Mouse (Mus musculus): ENCODE measurements around the gene Traf4. TPM values are rescaled to one million over a fixed set of nuclear protein-coding genes. Genes with fewer than 3 reads are reported as not detected.

Gene Traf4
- polyA plus RNA-seq, 1 experiment = not detected

- no peak overlapping the region for H3K4me3 ChIP-seq (ENCODE audit: insufficient read depth, low read depth, low read length)
- WGBS = 43% methylated on average over 10 of the region's 10 CpGs
- TF ChIP-seq POLR2A (IDR thresholded peaks at IDR 0.05; ENCODE audit: insufficient read depth, low read depth, low read length) = no peak
- TF ChIP-seq CTCF (IDR thresholded peaks at IDR 0.05; ENCODE audit: insufficient read depth, low read depth, low read length) = no peak
- no peak overlapping the region for H3K27ac ChIP-seq (ENCODE audit: insufficient read depth, low read depth, low read length)
- peaks cover 2% of the 10 kb centered on the region; the same call in 1 of the 2 replicates for H3K4me1 ChIP-seq (ENCODE audit: control insufficient read depth, insufficient read depth, low read length)
Measured at GRCm38 (mm10) chr11:78183884-78184514, 18.6 kb upstream of the Traf4 start.

DNA sequence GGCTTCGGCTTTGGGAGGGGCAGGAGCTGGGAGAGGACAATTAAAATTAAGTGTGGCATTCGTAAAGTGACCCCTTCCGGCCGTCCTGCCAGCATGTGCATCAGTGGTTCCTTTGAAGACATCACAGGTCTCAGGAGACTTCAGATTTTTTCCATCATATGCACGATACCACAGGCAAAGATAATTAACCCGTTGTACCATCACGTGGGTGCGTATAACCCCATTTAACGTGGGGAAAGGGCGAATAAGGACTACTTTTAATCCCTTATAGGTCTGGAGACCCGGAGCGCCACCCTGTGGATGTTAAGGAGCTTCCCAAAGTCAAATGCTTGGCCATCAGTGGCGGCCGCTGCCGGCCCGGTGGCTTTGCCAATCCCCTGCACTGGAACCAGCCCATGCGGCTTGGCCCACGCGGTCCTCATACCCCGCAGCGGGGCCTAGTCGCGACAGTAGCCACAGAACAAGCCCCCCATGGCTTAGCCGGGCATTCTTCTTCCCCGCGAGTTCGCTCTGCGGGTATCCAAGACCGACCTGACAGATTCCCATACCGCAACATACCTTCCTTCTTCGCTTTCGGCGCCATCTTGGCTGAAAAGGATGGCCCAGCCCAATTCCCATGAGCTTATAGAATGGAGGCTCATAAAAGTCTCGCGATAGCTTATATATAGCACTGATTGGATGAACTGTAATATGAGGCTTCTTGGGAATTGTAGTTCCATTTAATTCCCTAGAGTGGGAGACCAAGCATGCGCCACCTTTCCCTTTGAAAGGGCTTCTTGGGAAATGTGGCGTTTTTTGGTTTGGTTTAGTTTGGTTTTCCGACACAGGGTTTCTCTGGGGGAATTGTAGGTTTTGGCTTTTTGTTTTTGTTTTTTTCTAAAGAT is 17.8 kb upstream of the Traf4 start, which contains the start of gene Rpl23a:
Gene Rpl23a, minus strand, starts transcription at position 624 of the 884 bp plus-strand sequence.
- peak; percentile 92 for TF ChIP-seq POLR2A (IDR thresholded peaks at IDR 0.05; ENCODE audit: insufficient read depth, low read depth, low read length)
- TF ChIP-seq CTCF (IDR thresholded peaks at IDR 0.05; ENCODE audit: insufficient read depth, low read depth, low read length) = no peak
- WGBS = under 1% methylated on average over 38 of the region's 38 CpGs

DNA sequence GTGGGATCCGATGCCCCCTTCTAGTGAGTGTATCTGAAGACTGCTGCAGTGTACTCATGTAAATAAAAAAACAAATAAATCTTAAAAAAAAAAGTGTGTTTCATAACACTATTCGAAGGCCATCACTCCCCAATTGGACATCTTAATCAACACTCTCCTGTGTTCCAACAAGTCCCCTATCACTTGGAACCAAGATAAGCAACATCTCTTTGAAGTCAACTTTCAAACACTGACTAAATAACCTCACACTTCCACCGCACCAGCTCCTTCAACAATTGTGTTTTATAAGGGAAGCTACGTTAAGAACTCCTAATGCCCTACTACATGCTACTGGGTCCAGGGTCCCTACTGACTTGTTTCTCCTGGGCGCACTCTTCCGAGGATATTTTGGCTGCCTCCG is 17.1 kb upstream of the Traf4 start:
- H3K4me3 ChIP-seq (ENCODE audit: insufficient read depth, low read depth, low read length) = peak overlapping the region; percentile 96
- H3K4me1 ChIP-seq (ENCODE audit: control insufficient read depth, insufficient read depth, low read length) = peaks cover 15% of the 10 kb centered on the region
- H3K27ac ChIP-seq (ENCODE audit: insufficient read depth, low read depth, low read length) = no peak overlapping the region
- no peak for TF ChIP-seq POLR2A (IDR thresholded peaks at IDR 0.05; ENCODE audit: insufficient read depth, low read depth, low read length)
- TF ChIP-seq CTCF (IDR thresholded peaks at IDR 0.05; ENCODE audit: insufficient read depth, low read depth, low read length) = no peak
- WGBS = 6% methylated on average over 7 of the region's 7 CpGs

More for the DNA sequence above, 17.8 kb upstream of the Traf4 start, which contains the start of gene Rpl23a:
- Histone ChIP-seq H3K27ac (ENCODE audit: insufficient read depth, low read depth, low read length) (peak within 1 kb of the TSS; percentile 79), H3K4me3 (ENCODE audit: insufficient read depth, low read depth, low read length) (peak within 1 kb of the TSS; percentile 96), H3K4me1 (ENCODE audit: control insufficient read depth, insufficient read depth, low read length) (peaks cover 9% of the 10 kb centered on the region)

DNA sequence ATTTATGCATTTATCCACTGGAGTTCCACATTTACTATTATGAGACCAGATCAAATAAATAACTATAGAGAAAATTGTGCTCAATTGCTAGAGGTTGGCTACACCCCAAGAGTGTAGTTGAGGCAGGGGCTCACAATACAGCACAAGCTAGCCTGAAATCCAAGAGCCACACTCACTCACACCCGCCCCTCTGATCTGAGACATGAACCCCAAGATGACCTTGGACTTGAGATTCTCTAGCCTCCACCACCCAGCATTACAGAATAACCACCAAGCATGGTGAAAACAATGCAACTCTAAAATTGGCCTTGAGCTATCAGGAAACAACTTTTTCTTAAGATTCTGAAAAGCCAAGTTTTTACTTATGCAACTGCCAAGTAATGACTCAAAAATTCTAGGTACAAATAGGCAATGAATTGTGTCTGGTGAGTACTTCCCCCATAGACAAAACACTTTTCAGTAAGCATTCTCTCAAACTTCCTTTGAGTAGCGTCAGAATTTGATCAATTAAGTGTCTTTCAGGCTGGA is 16.5 kb upstream of the Traf4 start:
- H3K27ac ChIP-seq (ENCODE audit: insufficient read depth, low read depth, low read length) = no peak overlapping the region
- whole genome bisulfite sequencing = 54% methylated on average over 2 of the region's 2 CpGs
- TF ChIP-seq POLR2A (IDR thresholded peaks at IDR 0.05; ENCODE audit: insufficient read depth, low read depth, low read length) (no peak), CTCF (IDR thresholded peaks at IDR 0.05; ENCODE audit: insufficient read depth, low read depth, low read length) (no peak)
- H3K4me1 ChIP-seq (ENCODE audit: control insufficient read depth, insufficient read depth, low read length) = peaks cover 20% of the 10 kb centered on the region
- no peak overlapping the region for H3K4me3 ChIP-seq (ENCODE audit: insufficient read depth, low read depth, low read length)

DNA sequence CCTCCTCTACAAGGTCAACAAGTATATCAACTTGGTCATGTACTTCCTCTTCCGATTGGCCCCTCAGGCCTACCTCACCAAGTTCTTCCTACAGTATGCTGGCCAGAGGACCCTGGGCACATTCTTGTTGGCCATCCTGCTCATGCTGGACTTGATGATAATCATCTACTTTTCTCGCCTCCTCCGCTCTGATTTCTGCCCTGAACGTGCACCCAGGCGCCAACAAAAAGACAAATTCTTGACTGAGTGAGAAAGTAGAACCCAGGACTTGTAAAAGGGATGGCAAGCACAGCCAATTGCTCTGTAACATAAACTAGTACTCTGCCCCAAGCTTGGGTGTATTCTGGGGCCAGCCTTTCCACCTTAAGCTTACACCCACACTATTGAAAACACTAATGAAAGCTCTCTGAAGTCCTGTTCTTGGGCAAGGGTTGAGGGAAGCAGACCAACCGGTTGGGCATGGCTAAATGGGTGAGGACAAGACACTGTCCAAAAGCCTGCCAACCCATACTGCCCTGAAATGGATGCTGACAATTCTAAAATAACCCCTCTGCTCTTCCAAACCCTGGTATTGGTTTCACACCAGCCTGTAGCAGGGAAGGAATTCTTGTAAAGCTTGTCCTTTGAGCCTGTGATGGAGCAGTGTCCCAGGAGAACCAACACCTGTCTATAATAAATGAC is 14.8 kb upstream of the Traf4 start:
- Histone ChIP-seq H3K27ac (ENCODE audit: insufficient read depth, low read depth, low read length) (no peak overlapping the region), H3K4me1 (ENCODE audit: control insufficient read depth, insufficient read depth, low read length) (peaks cover 24% of the 10 kb centered on the region), H3K4me3 (ENCODE audit: insufficient read depth, low read depth, low read length) (no peak overlapping the region)
- no peak for TF ChIP-seq POLR2A (IDR thresholded peaks at IDR 0.05; ENCODE audit: insufficient read depth, low read depth, low read length)
- 76% methylated on average over 6 of the region's 6 CpGs for WGBS

DNA sequence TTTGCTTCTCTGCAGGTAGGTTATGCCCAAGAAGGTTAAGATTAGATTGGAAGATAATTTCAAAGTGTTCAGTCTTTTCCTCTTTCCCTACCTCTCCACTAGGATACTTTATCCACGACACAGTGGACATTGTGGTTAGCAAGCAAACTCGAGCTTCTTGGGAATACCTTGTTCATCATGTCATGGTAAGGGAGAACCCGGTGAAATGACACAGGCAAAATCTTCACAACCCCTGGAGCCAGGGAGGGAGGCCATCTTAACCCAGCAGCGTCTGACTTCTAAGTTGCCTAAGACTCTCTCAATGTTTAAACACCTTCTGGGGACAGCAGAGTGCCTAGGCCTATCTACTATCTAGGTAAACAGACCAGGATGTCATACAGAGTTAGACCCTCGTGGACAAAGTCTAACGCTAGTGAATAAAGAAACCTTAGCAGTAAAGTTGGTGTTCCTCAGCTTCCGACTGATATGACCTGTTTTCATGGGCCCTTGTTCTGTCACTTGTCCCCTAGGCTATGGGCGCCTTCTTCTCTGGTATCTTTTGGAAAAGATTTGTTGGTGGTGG is 14.1 kb upstream of the Traf4 start:
- TF ChIP-seq CTCF (IDR thresholded peaks at IDR 0.05; ENCODE audit: insufficient read depth, low read depth, low read length) (no peak), POLR2A (IDR thresholded peaks at IDR 0.05; ENCODE audit: insufficient read depth, low read depth, low read length) (no peak)
- H3K4me1 ChIP-seq (ENCODE audit: control insufficient read depth, insufficient read depth, low read length) = peaks cover 24% of the 10 kb centered on the region
- no peak overlapping the region for H3K27ac ChIP-seq (ENCODE audit: insufficient read depth, low read depth, low read length)
- WGBS = 39% methylated on average over 8 of the region's 8 CpGs
- H3K4me3 ChIP-seq (ENCODE audit: insufficient read depth, low read depth, low read length) = no peak overlapping the region

GRCm38 (mm10) chr11:78178859-78179437 is 13.6 kb upstream of the Traf4 start:
- Histone ChIP-seq H3K4me3 (ENCODE audit: insufficient read depth, low read depth, low read length) (peak overlapping the region; percentile 58), H3K4me1 (ENCODE audit: control insufficient read depth, insufficient read depth, low read length) (peaks cover 24% of the 10 kb centered on the region), H3K27ac (ENCODE audit: insufficient read depth, low read depth, low read length) (peak overlapping the region; percentile 50; the same call in 1 of the 2 replicates)
- WGBS = 15% methylated on average over 29 of the region's 29 CpGs
- TF ChIP-seq CTCF (IDR thresholded peaks at IDR 0.05; ENCODE audit: insufficient read depth, low read depth, low read length) (no peak), POLR2A (IDR thresholded peaks at IDR 0.05; ENCODE audit: insufficient read depth, low read depth, low read length) (no peak)
